Mouse (Mus musculus) MEL (cell line): ENCODE measurements around the gene Dnajc7.

Source experiments
- BHLHE40 ChIP-seq: IDR thresholded peaks from 2 replicates; pipeline ENCODE4 v1.6.1; 2012; ENCODE audit warnings: low read depth, mild to moderate bottlenecking, inconsistent platforms, low read length, improper control_type of control experiment, borderline replicate concordance
- CHD1 ChIP-seq: IDR thresholded peaks from 2 replicates; pipeline ENCODE4 v1.6.1; 2012; ENCODE audit warnings: low read depth, mild to moderate bottlenecking, inconsistent platforms, low read length, improper control_type of control experiment
- CTCF ChIP-seq, 3 experiments: IDR thresholded peaks in 2 of 3; conservative IDR thresholded peaks in 1 of 3; 2 replicates each; pipeline ENCODE4 v1.5.1; 2011 to 2012; ENCODE audit warnings: low read length in 3 of 3, low read depth in 2 of 3, mild to moderate bottlenecking in 2 of 3, improper control_type of control experiment in 1 of 3, inconsistent platforms in 1 of 3, mixed read lengths in 1 of 3, moderate library complexity in 1 of 3; ENCODE audit not compliant: control insufficient read depth in 1 of 3, insufficient read depth in 1 of 3, poor library complexity in 1 of 3, severe bottlenecking in 1 of 3
- EP300 ChIP-seq, 2 experiments: IDR thresholded peaks; 2 replicates each; pipeline ENCODE4 v1.6.1; 2011; ENCODE audit warnings: improper control_type of control experiment in 2 of 2, low read length in 2 of 2, low read depth in 1 of 2, mild to moderate bottlenecking in 1 of 2
- GATA1 ChIP-seq: IDR thresholded peaks from 2 replicates; pipeline ENCODE4 v1.6.1; 2011; ENCODE audit warnings: low read depth, low read length, improper control_type of control experiment
- HCFC1 ChIP-seq: IDR thresholded peaks from 2 replicates; pipeline ENCODE4 v1.6.1; 2012; ENCODE audit warnings: low read depth, mild to moderate bottlenecking, inconsistent platforms, low read length, improper control_type of control experiment, moderate library complexity
- JUND ChIP-seq: IDR thresholded peaks from 2 replicates; pipeline ENCODE4 v1.6.1; 2011; ENCODE audit warnings: low read depth, mild to moderate bottlenecking, improper control_type of control experiment, low read length
- MYC ChIP-seq: IDR thresholded peaks from 2 replicates; pipeline ENCODE4 v1.6.1; 2011; ENCODE audit warnings: low read depth, mild to moderate bottlenecking, low read length, improper control_type of control experiment, moderate library complexity
- POLR2A ChIP-seq, 2 experiments: IDR thresholded peaks; 2 replicates each; pipeline ENCODE4 v1.6.1; 2011 to 2012; ENCODE audit warnings: low read length in 2 of 2, mild to moderate bottlenecking in 2 of 2, control low read depth in 1 of 2, improper control_type of control experiment in 1 of 2, low read depth in 1 of 2, moderate library complexity in 1 of 2; ENCODE audit not compliant: control insufficient read depth in 1 of 2, insufficient read depth in 1 of 2, poor library complexity in 1 of 2
- SMC3 ChIP-seq: IDR thresholded peaks from 2 replicates; pipeline ENCODE4 v1.6.1; 2011; ENCODE audit warnings: low read depth, low read length, improper control_type of control experiment
- ZC3H11A ChIP-seq: IDR thresholded peaks from 2 replicates; pipeline ENCODE4 v1.6.1; 2012; ENCODE audit warnings: low read depth, mild to moderate bottlenecking, inconsistent platforms, low read length, improper control_type of control experiment
- ZNF384 ChIP-seq: IDR thresholded peaks from 2 replicates; pipeline ENCODE4 v1.6.1; 2012; ENCODE audit warnings: low read depth, mild to moderate bottlenecking, inconsistent platforms, low read length, improper control_type of control experiment

DNA sequence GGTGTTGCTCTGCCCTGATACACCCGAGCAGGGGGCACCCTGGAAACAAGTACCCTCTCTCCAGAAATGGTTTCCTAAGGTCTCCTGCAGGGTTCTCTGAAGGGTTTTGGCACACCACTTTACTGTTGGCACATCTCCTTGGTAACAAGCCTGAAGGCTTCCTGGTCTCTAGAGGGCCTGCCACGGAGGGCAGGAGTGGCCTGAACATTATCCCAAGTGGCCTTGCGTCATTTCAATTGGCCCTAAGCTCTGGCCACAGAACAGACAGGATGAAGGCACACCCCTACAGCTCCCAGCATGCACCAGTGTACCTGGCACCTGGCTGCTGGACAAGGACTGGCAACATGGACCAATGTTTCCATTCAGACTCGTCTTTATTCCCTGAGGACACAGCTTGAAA, 67.1 kb downstream of the Dnajc7 start:
- TF ChIP-seq CTCF (IDR thresholded peaks at IDR 0.05 in 2 of 3, conservative IDR thresholded peaks at IDR 0.05 in 1 of 3; ENCODE audit: control insufficient read depth in 1 of 3, insufficient read depth in 1 of 3, low read depth in 2 of 3, low read length in 3 of 3, poor library complexity in 1 of 3, severe bottlenecking in 1 of 3) (no peak), POLR2A (IDR thresholded peaks at IDR 0.05; ENCODE audit: control insufficient read depth in 1 of 2, insufficient read depth in 1 of 2, low read depth in 1 of 2, low read length in 2 of 2, poor library complexity in 1 of 2) (no peak), GATA1 (no peak), EP300 (IDR thresholded peaks at IDR 0.05; ENCODE audit: low read depth in 1 of 2, low read length in 2 of 2) (no peak), ZC3H11A (no peak), CHD1 (no peak), JUND (no peak), SMC3 (no peak), MYC (no peak), HCFC1 (no peak), BHLHE40 (no peak), ZNF384 (no peak)
